Mouse (Mus musculus) CH12.LX (cell line): ENCODE results near the gene Incenp. TPM values are rescaled to one million over a fixed set of nuclear protein-coding genes. Genes with fewer than 3 reads are reported as not detected.
"Not testable (repeated sequence)": the region's sequence is repeated elsewhere in the genome, so short reads cannot be mapped to it uniquely, and the experiment has no call there.

ENCODE experiments used
- DNase-seq: peaks from one replicate; pipeline ENCODE4 v3.0.0-alpha.2; 2013; ENCODE audit errors: extremely low read depth
- H3K27ac ChIP-seq: 2 replicates; pipeline ENCODE4 v1.5.1; 2012; ENCODE audit warnings: low read depth, mild to moderate bottlenecking, control low read depth, moderate library complexity; ENCODE audit not compliant: insufficient read depth
- H3K27me3 ChIP-seq: replicated peaks from 2 replicates; pipeline ENCODE3; 2012; ENCODE audit warnings: inconsistent platforms
- H3K36me3 ChIP-seq, 2 experiments: replicated peaks in 1 of 2; 2 replicates each; pipeline versions ENCODE3 to v1.6.1; 2012; ENCODE audit warnings: inconsistent platforms in 1 of 2, low read length in 1 of 2, mild to moderate bottlenecking in 1 of 2, mixed read lengths in 1 of 2, moderate library complexity in 1 of 2; ENCODE audit not compliant: control insufficient read depth in 1 of 2, insufficient read depth in 1 of 2
- H3K4me1 ChIP-seq, 2 experiments: 2 replicates each; pipeline ENCODE4 v1.6.1; 2012; ENCODE audit warnings: inconsistent platforms in 1 of 2, moderate library complexity in 1 of 2; ENCODE audit not compliant: insufficient read depth in 2 of 2, control insufficient read depth in 1 of 2
- H3K4me2 ChIP-seq: 2 replicates; pipeline ENCODE4 v1.6.1; 2012; ENCODE audit warnings: low read depth, mild to moderate bottlenecking, control low read depth; ENCODE audit not compliant: poor library complexity, insufficient read depth, severe bottlenecking
- H3K4me3 ChIP-seq, 3 experiments: fragments of 150-350 bp in 1 of 3; sonication (generic) in 1 of 3; replicated peaks in 1 of 3; 2 replicates each; pipeline versions ENCODE3 to v1.5.1; 2011 to 2012; ENCODE audit warnings: low read depth in 2 of 3, low read length in 2 of 3, mild to moderate bottlenecking in 2 of 3, moderate library complexity in 2 of 3, control low read depth in 1 of 3, improper control_type of control experiment in 1 of 3, inconsistent platforms in 1 of 3, mixed read lengths in 1 of 3; ENCODE audit not compliant: poor library complexity in 1 of 3
- H3K79me2 ChIP-seq: replicated peaks from 2 replicates; pipeline ENCODE4 v1.6.1; 2012; ENCODE audit warnings: mild to moderate bottlenecking, moderate library complexity; ENCODE audit not compliant: control insufficient read depth, poor library complexity, insufficient read depth, severe bottlenecking; ENCODE audit errors: extremely low read depth
- H3K9ac ChIP-seq: 2 replicates; pipeline ENCODE4 v1.6.1; 2012; ENCODE audit warnings: low read depth, mild to moderate bottlenecking, control low read depth, moderate library complexity; ENCODE audit not compliant: insufficient read depth
- H3K9me3 ChIP-seq: replicated peaks from 2 replicates; pipeline ENCODE3; 2012; ENCODE audit warnings: low read length, inconsistent platforms, mixed read lengths
- CTCF ChIP-seq, 2 experiments: IDR thresholded peaks in 1 of 2; conservative IDR thresholded peaks in 1 of 2; 2 replicates each; pipeline ENCODE4 v1.5.1; 2011 to 2012; ENCODE audit warnings: low read depth in 2 of 2, low read length in 2 of 2, improper control_type of control experiment in 1 of 2, inconsistent platforms in 1 of 2, mild to moderate bottlenecking in 1 of 2, moderate library complexity in 1 of 2
- dilution Hi-C: fragments of 300-500 bp; cut with MboI; formaldehyde crosslinking; loops from 2 replicates; pipeline ENCODE4 v1.14.3; 2020; ENCODE audit warnings: low sequenced_read_pairs; ENCODE audit not compliant: extremely low pct_unique_long_range_greater_than_20kb, extremely low pct_ligation_motif_present
- in situ Hi-C: fragments of 300-500 bp; cut with MboI; formaldehyde crosslinking; loops from 3 replicates; pipeline ENCODE4 v1.14.3; 2019; ENCODE audit warnings: low sequenced_read_pairs, low pct_ligation_motif_present, low pct_unique_long_range_greater_than_20kb, mixed read lengths
- polyA plus RNA-seq: library from polyadenylated mRNA; unstranded; fragments of >175 nt; gene quantifications from 2 replicates; pipeline ENCODE4 v1.2.1, GENCODE M21; 2012; ENCODE audit warnings: low read depth; ENCODE audit not compliant: insufficient read length
- total RNA-seq, 2 experiments: library from RNA; depleted of rRNA; stranded (reverse); fragments of 300-350 nt in 1 of 2; fragments of >200 nt in 1 of 2; gene quantifications; 2 replicates each; pipeline ENCODE4 v1.2.3; 2012 to 2014

The Incenp gene
- total and polyA plus RNA-seq, 3 experiments = 58.5 to 201 (median 73.4) TPM

- H3K9me3 ChIP-seq, DNase-seq, dilution Hi-C loops, in situ Hi-C loops, H3K27ac ChIP-seq, H3K27me3 ChIP-seq, H3K9ac ChIP-seq, H3K36me3 ChIP-seq, H3K4me1 ChIP-seq, H3K79me2 ChIP-seq, H3K4me2 ChIP-seq, H3K4me3 ChIP-seq: not testable (repeated sequence)
- peak; percentile 24 to 35; a peak in 1 of 4 replicates for TF ChIP-seq CTCF (conservative IDR thresholded peaks at IDR 0.05 in 1 of 2, IDR thresholded peaks at IDR 0.05 in 1 of 2; ENCODE audit: low read depth in 2 of 2, low read length in 2 of 2)
Observed at GRCm38 (mm10) chr19:9836581-9837340, 62.6 kb downstream of the Incenp start.

Other genes with a start within 250 kb of the Incenp start
- not detected in 2 replicates for gene Scgb2a2, start 52.0 kb downstream of the Incenp start, total RNA-seq (2012; rRNA removed)
- gene Scgb2a2, start 52.0 kb downstream of the Incenp start, total RNA-seq (2014; rRNA removed) = not detected in 2 replicates
- not detected in 2 replicates for gene Scgb2a2, start 52.0 kb downstream of the Incenp start, polyA plus RNA-seq
- 284 and 317 TPM in 2 replicates for gene Fth1, start 81.0 kb upstream of the Incenp start, total RNA-seq (2012; rRNA removed)
- gene Fth1, start 81.0 kb upstream of the Incenp start, total RNA-seq (2014; rRNA removed) = 279 and 303 TPM in 2 replicates
- gene Fth1, start 81.0 kb upstream of the Incenp start, polyA plus RNA-seq = 2,849 and 3,031 TPM in 2 replicates
- gene Best1, start 102.1 kb upstream of the Incenp start, total RNA-seq (2012; rRNA removed) = 0.13 TPM in 1 of 2 replicates, not detected in the other
- gene Best1, start 102.1 kb upstream of the Incenp start, total RNA-seq (2014; rRNA removed) = not detected in 2 replicates
- not detected in 2 replicates for gene Best1, start 102.1 kb upstream of the Incenp start, polyA plus RNA-seq
- 0.04 TPM in 1 of 2 replicates, not detected in the other for gene Rab3il1, start 102.1 kb upstream of the Incenp start, total RNA-seq (2012; rRNA removed)
- not detected in 2 replicates for gene Rab3il1, start 102.1 kb upstream of the Incenp start, total RNA-seq (2014; rRNA removed)
- not detected in 2 replicates for gene Rab3il1, start 102.1 kb upstream of the Incenp start, polyA plus RNA-seq
- gene Fads3, start 142.0 kb upstream of the Incenp start, total RNA-seq (2012; rRNA removed) = 0.50 and 1.1 TPM in 2 replicates
- gene Fads3, start 142.0 kb upstream of the Incenp start, total RNA-seq (2014; rRNA removed) = not detected in 2 replicates
- gene Fads3, start 142.0 kb upstream of the Incenp start, polyA plus RNA-seq = 0.26 and 0.29 TPM in 2 replicates
- gene Fads2, start 202.2 kb upstream of the Incenp start, total RNA-seq (2012; rRNA removed) = 5.9 and 8.1 TPM in 2 replicates
- 1.00 and 1.7 TPM in 2 replicates for gene Fads2, start 202.2 kb upstream of the Incenp start, total RNA-seq (2014; rRNA removed)
- 1.7 and 1.8 TPM in 2 replicates for gene Fads2, start 202.2 kb upstream of the Incenp start, polyA plus RNA-seq